12 mouse cellular contexts compared by ENCODE assay signal in genomic region chr11:24370861-24371686, GRCm38 (mm10).
DNase-seq lines count a peak whose midpoint lies in the region; ATAC-seq and TF ChIP-seq lines count a peak whose summit lies in the region.
"Had no signal": no experiment of that assay in that cellular context is flagged by ENCODE, and none has a peak within 500 bp of the region (broad histone marks: within the 10 kb centered on the region; RNA-seq: fewer than 3 reads in every experiment).

No protein-coding gene starts in this region.

- no peak overlapping the region for H3K4me3 ChIP-seq in kidney, embryonic 15.5 days (replicated peaks)
- H3K4me3 ChIP-seq in forebrain, postnatal 0 days (ENCODE audit: low read depth, low read length) = no peak overlapping the region
- no peak overlapping the region for H3K4me3 ChIP-seq in limb, embryonic 15.5 days

- ATAC-seq in kidney, embryonic 15.5 days (replicated peaks; ENCODE audit: low FRiP score) = peak; percentile 22; the same call in 1 of the 2 replicates
- peak; percentile 40 for ATAC-seq in forebrain, postnatal 0 days
- ATAC-seq in limb, embryonic 15.5 days (ENCODE audit: insufficient number of reproducible peaks, low FRiP score, low TSS enrichment, low read depth) = no peak
- ATAC-seq: inflammation-experienced regulatory T-cells, adult 6 months had no signal

- peak overlapping the region; percentile 29 for H3K4me2 ChIP-seq in kidney, embryonic 15.5 days
- peak overlapping the region; percentile 23 for H3K4me2 ChIP-seq in forebrain, postnatal 0 days (ENCODE audit: low read depth)
- peak overlapping the region; percentile 28; the same call in 1 of the 2 replicates for H3K4me2 ChIP-seq in limb, embryonic 15.5 days

- no peaks in the 10 kb centered on the region for H3K36me3 ChIP-seq in kidney, embryonic 15.5 days
- no peaks in the 10 kb centered on the region for H3K36me3 ChIP-seq in forebrain, postnatal 0 days (ENCODE audit: insufficient read depth)
- no peaks in the 10 kb centered on the region for H3K36me3 ChIP-seq in limb, embryonic 15.5 days

- WGBS in kidney, embryonic 15.5 days = 55% methylated on average over 10 of the region's 10 CpGs
- WGBS in forebrain, postnatal 0 days = 14% methylated on average over 10 of the region's 10 CpGs
- WGBS in limb, embryonic 15.5 days = 48% methylated on average over 10 of the region's 10 CpGs

- no peak for TF ChIP-seq CTCF in forebrain, postnatal 0 days (IDR thresholded peaks at IDR 0.05; ENCODE audit: low read depth)

- no peak for DNase-seq in kidney, postnatal 25 days
- DNase-seq in forebrain, postnatal 0 days = no peak
- DNase-seq in retina, postnatal 1 day = peak; percentile 78
- DNase-seq in urinary bladder, postnatal 36 days (ENCODE audit: low spot score in 2 of 2) = no peak
- DNase-seq in kidney, adult 11 months = no peak
- DNase-seq in cerebellum, adult 9-11 months = no peak
- DNase-seq: adrenal gland, adult 8-10 months; cerebellum, postnatal 25 days; liver had no signal

- H3K27ac ChIP-seq in kidney, embryonic 15.5 days = no peak overlapping the region
- H3K27ac ChIP-seq in forebrain, postnatal 0 days (ENCODE audit: low read depth, low read length) = peak overlapping the region; percentile 51; the same call in 1 of the 2 replicates
- no peak overlapping the region for H3K27ac ChIP-seq in limb, embryonic 15.5 days

- H3K4me1 ChIP-seq in kidney, embryonic 15.5 days = peaks cover 19% of the 10 kb centered on the region
- peaks cover 22% of the 10 kb centered on the region; the same call in 1 of the 2 replicates for H3K4me1 ChIP-seq in forebrain, postnatal 0 days (ENCODE audit: insufficient read depth)
- peaks cover 28% of the 10 kb centered on the region for H3K4me1 ChIP-seq in limb, embryonic 15.5 days

- H3K27me3 ChIP-seq in kidney, embryonic 15.5 days = no peaks in the 10 kb centered on the region
- no peaks in the 10 kb centered on the region for H3K27me3 ChIP-seq in forebrain, postnatal 0 days (ENCODE audit: insufficient read depth, low read length)
- H3K27me3 ChIP-seq in limb, embryonic 15.5 days = no peaks in the 10 kb centered on the region

- H3K9me3 ChIP-seq in kidney, embryonic 15.5 days (replicated peaks) = no peaks in the 10 kb centered on the region
- H3K9me3 ChIP-seq in forebrain, postnatal 0 days (ENCODE audit: low read length) = no peaks in the 10 kb centered on the region
- no peaks in the 10 kb centered on the region for H3K9me3 ChIP-seq in limb, embryonic 15.5 days

- no peak overlapping the region for H3K9ac ChIP-seq in kidney, embryonic 15.5 days
- 0 out of 2 replicates have a peak overlapping the region, but pooled peaks have one; percentile 4 for H3K9ac ChIP-seq in forebrain, postnatal 0 days
- H3K9ac ChIP-seq in limb, embryonic 15.5 days = no peak overlapping the region
